Mouse (Mus musculus): ENCODE results near the gene Gm13040.
"Not testable (repeated sequence)": the region's sequence is repeated elsewhere in the genome, so short reads cannot be mapped to it uniquely, and the experiment has no call there.

Gm13040 gene

GRCm38 (mm10) chr4:143535654-143536053 is at the start of gene Gm13040:
TSS of gene Gm13040 (plus strand) at chr4:143535954.
- DNase-seq (ENCODE audit: low spot score), result not testable (repeated sequence)

GRCm38 (mm10) chr4:143511043-143511442 is 24.7 kb upstream of the Gm13040 start, which contains the start of gene Gm13043:
TSS of gene Gm13043 (plus strand) at chr4:143511343.
- no peak for DNase-seq (ENCODE audit: low spot score)

- DNase-seq (ENCODE audit: low spot score), result not testable (repeated sequence)
Observed at GRCm38 (mm10) chr4:143551400-143551799, 15.6 kb downstream of the Gm13040 start, which contains the start of the genes BC080695 and Gm13057. TSS of gene BC080695 (plus strand) at chr4:143551700. TSS of gene Gm13057 (plus strand) at chr4:143551709.

Measured in c-Kit-positive CD71-positive TER-119-positive erythroid progenitor cells, embryonic 14.5 days (primary cell).